Mouse (Mus musculus) ES-E14 (cell line): ENCODE measurements at regions not wholly inside any gene's neighbourhood (a gene's known extent, or its start where the extent isn't known, plus 50 kb on each side); places are given as distances from the start of the nearest gene placed in this dataset.

Source experiments
- DNase-seq: peaks from one replicate; pipeline ENCODE4 v3.0.0-alpha.2; 2013; ENCODE audit warnings: low read depth, low spot score
- H3K27ac ChIP-seq: 2 replicates; pipeline ENCODE4 v1.5.1; 2012; ENCODE audit warnings: low read depth, mild to moderate bottlenecking, low read length, moderate library complexity, mixed read lengths; ENCODE audit not compliant: poor library complexity, insufficient read depth, severe bottlenecking
- H3K36me3 ChIP-seq: 2 replicates; pipeline ENCODE4 v1.6.1; 2012; ENCODE audit warnings: mild to moderate bottlenecking, low read length, moderate library complexity, mixed read lengths; ENCODE audit not compliant: control insufficient read depth, poor library complexity, insufficient read depth, severe bottlenecking
- H3K4me1 ChIP-seq, 2 experiments: fragments of 150-350 bp in 1 of 2; sonication (generic) in 1 of 2; 2 replicates each; pipeline ENCODE4 v1.6.1; 2012; ENCODE audit warnings: low read length in 2 of 2, mild to moderate bottlenecking in 1 of 2, mixed read lengths in 1 of 2; ENCODE audit not compliant: control insufficient read depth in 2 of 2, insufficient read depth in 2 of 2, poor library complexity in 1 of 2
- H3K4me3 ChIP-seq, 2 experiments: fragments of 150-350 bp in 1 of 2; sonication (generic) in 1 of 2; 2 replicates each; pipeline ENCODE4 v1.5.1; 2012; ENCODE audit warnings: low read length in 2 of 2, low read depth in 1 of 2, mild to moderate bottlenecking in 1 of 2, mixed read lengths in 1 of 2; ENCODE audit not compliant: insufficient read depth in 1 of 2, poor library complexity in 1 of 2, severe bottlenecking in 1 of 2
- H3K9ac ChIP-seq: 2 replicates; pipeline ENCODE4 v1.6.1; 2012; ENCODE audit warnings: low read depth, mild to moderate bottlenecking, low read length, mixed read lengths; ENCODE audit not compliant: poor library complexity, insufficient read depth, severe bottlenecking
- H3K9me3 ChIP-seq: fragments of 150-350 bp; sonication (generic); 2 replicates; pipeline ENCODE4 v1.6.1; 2012; ENCODE audit warnings: low read depth, mild to moderate bottlenecking, low read length; ENCODE audit not compliant: control insufficient read depth, insufficient read depth
- CHD2 ChIP-seq: IDR thresholded peaks from 2 replicates; pipeline ENCODE4 v1.6.1; 2014; ENCODE audit warnings: mild to moderate bottlenecking, low read depth, low read length, inconsistent platforms
- HCFC1 ChIP-seq: IDR thresholded peaks from 2 replicates; pipeline ENCODE4 v1.6.1; 2012; ENCODE audit warnings: low read length, inconsistent platforms, borderline replicate concordance; ENCODE audit not compliant: insufficient read depth
- MAFK ChIP-seq: IDR thresholded peaks from 2 replicates; pipeline ENCODE4 v1.6.1; 2014; ENCODE audit warnings: mild to moderate bottlenecking, low read depth, low read length, inconsistent platforms; ENCODE audit not compliant: insufficient read depth
- ZC3H11A ChIP-seq: IDR thresholded peaks from 2 replicates; pipeline ENCODE4 v1.6.1; 2012; ENCODE audit warnings: low read depth, mild to moderate bottlenecking, inconsistent platforms, low read length, borderline replicate concordance
- ZNF384 ChIP-seq: IDR thresholded peaks from 2 replicates; pipeline ENCODE4 v1.6.1; 2012; ENCODE audit warnings: low read depth, low read length, inconsistent platforms
- in situ Hi-C, 2 experiments: fragments of 600-800 bp; cut with MboI; formaldehyde crosslinking; loops; one replicate each; pipeline ENCODE4 v1.15.1; 2025; ENCODE audit warnings: low sequenced_read_pairs in 2 of 2, inconsistent platforms in 1 of 2; ENCODE audit not compliant: unreplicated experiment in 2 of 2

DNA sequence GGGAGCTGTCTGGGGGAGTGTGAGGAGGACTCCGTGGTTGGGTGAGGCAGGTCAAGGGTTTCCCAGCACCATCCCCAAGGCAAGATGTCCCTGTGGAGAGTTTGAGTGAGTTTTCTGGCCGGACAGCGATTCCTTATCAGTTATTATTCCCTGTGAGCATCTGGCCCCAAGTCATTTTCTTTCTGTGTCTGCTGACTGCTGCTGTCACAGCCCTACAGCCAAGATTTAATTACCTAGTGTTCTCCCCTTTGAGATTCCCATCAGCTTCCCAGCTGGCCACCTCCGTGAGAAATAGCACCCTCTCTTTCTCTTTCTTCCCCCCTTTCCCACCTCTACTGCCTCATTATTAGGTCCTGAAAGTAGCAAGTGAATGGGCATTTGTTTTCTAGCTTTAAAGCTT, 88.4 kb downstream of the Cmpk2 start:
- H3K9ac ChIP-seq = no peak overlapping the region
- in situ Hi-C loops = no loop called here
- no peak for DNase-seq
- no peaks in the 10 kb centered on the region for H3K36me3 ChIP-seq
- no peak for TF ChIP-seq HCFC1
- TF ChIP-seq CHD2 = no peak
- TF ChIP-seq MAFK = no peak
- no peak for TF ChIP-seq ZC3H11A
- no peak for TF ChIP-seq ZNF384
- no peak overlapping the region for H3K4me3 ChIP-seq
- no peaks in the 10 kb centered on the region for H3K9me3 ChIP-seq
- no peak overlapping the region for H3K27ac ChIP-seq
- no peaks in the 10 kb centered on the region for H3K4me1 ChIP-seq

DNA sequence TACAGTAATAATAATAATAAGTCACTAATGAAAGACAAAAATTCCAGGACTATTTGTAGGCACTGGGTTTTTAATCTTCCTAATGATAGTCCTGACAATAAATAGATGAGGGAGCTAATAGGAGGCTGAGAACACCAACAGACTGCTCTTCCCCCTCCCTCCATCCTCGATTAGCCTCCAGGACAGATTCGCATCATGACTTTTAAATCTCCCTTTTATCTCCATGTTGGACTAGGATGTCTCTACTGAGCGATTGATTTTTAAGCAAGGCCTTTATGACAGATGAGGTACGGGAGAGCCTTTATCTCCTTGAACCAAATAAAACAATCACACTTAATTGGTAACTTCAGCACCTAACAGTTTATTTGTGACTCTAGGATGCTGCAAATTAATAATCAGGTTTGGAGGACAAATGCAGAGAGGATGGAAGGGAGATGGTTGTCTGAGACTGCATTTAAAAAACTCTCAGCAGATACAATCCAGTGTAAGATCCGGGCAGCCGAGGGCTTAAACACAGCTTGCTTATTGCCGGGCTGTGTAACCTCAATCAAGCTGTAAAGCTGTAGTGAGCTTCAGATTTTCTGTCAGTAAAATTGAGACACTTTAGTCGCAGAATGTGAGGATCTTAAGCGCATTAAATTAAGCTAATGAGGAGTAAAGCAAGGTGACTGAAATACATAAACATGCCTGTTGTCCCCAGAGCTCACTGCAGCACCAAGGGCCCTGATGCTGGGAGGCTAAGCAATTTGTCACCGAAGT, 82.3 kb downstream of the Cmpk2 start:
- TF ChIP-seq MAFK = no peak
- TF ChIP-seq HCFC1 = no peak
- TF ChIP-seq ZC3H11A = no peak
- no peak for TF ChIP-seq CHD2
- no peak for TF ChIP-seq ZNF384
- no peak for DNase-seq
- in situ Hi-C loops = no loop called here
- H3K27ac ChIP-seq = no peak overlapping the region
- no peak overlapping the region for H3K4me3 ChIP-seq
- no peaks in the 10 kb centered on the region for H3K4me1 ChIP-seq
- no peaks in the 10 kb centered on the region for H3K36me3 ChIP-seq
- H3K9ac ChIP-seq = no peak overlapping the region
- H3K9me3 ChIP-seq = no peaks in the 10 kb centered on the region

DNA sequence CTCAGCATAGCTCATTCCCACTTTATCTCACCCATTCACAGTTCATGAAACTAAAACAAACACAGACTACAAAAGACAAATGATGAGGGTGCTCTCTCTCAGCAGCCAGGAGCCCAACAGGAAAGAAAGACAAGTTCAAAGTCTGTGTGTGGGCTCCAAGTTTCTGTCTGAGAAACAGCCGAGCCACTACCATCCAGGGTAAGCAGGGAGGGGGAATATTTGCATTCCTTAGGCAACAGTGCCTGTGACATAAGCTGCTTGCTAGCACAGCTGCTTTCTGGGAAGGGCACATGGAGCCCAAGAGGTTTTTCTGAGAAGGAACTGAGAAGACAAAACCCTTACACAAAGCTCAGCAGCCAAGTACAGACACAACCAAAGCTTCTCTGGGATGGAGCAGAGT, 78.5 kb downstream of the Cmpk2 start:
- in situ Hi-C loops = no loop called here

DNA sequence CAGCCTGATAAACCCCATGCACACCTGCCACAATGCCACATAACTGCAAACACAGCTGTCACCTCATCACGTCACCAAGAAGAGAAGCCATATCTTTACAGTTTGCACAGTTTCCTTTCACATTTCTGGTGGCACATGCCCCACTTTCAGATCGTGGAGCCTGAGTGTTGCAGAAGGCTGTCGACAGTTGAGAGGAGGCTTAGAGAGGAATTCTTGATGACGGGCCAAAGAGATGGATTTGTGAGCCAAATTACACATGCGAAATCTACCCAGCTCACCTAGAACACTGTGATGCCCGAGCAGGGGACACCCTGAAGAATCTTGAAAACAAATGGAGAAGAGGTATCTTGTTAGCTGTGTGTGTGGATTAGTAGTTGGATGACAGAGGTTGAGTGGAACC, 77.4 kb downstream of the Cmpk2 start:
- Histone ChIP-seq H3K4me1 (no peaks in the 10 kb centered on the region), H3K36me3 (no peaks in the 10 kb centered on the region), H3K27ac (no peak overlapping the region), H3K9me3 (no peaks in the 10 kb centered on the region), H3K4me3 (no peak overlapping the region), H3K9ac (no peak overlapping the region)
- TF ChIP-seq HCFC1 = no peak
- no peak for TF ChIP-seq ZNF384
- no peak for TF ChIP-seq ZC3H11A
- no peak for TF ChIP-seq CHD2
- no peak for TF ChIP-seq MAFK
- no peak for DNase-seq
- in situ Hi-C loops = no loop called here

More for the DNA sequence above, 78.5 kb downstream of the Cmpk2 start:
- H3K9ac ChIP-seq = no peak overlapping the region
- H3K9me3 ChIP-seq = no peaks in the 10 kb centered on the region
- TF ChIP-seq CHD2 (no peak), ZNF384 (no peak), ZC3H11A (no peak), MAFK (no peak), HCFC1 (no peak)
- no peak for DNase-seq
- H3K36me3 ChIP-seq = no peaks in the 10 kb centered on the region
- no peak overlapping the region for H3K27ac ChIP-seq
- no peaks in the 10 kb centered on the region for H3K4me1 ChIP-seq
- no peak overlapping the region for H3K4me3 ChIP-seq

DNA sequence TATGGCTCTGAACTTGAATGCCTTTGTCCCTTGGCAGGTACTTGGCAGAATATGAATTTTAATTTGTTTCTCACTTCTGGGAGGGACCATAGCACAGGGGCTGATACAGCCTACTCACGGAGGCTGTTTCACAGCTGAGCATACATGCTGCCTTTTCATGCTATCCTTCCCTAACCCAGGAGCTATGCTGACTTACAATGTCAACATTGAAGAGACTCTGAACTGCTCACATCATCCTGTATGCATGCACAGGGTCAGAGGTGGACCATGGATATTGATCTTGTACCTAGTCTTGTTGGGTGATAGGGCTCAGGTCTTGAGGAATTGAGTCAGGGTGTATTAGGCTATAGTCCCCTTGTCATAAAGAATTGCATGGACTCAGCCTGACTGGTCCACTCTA, 74.5 kb downstream of the Cmpk2 start:
- in situ Hi-C loops = no loop called here
- DNase-seq = no peak
- H3K4me1 ChIP-seq = no peaks in the 10 kb centered on the region

More for the DNA sequence above, 74.5 kb downstream of the Cmpk2 start:
- Histone ChIP-seq H3K4me3 (no peak overlapping the region), H3K9me3 (no peaks in the 10 kb centered on the region), H3K27ac (no peak overlapping the region), H3K9ac (no peak overlapping the region), H3K36me3 (no peaks in the 10 kb centered on the region)
- TF ChIP-seq MAFK = no peak
